Mouse (Mus musculus) urinary bladder, postnatal 36 days (tissue): ENCODE measurements around the gene Olfr66.

Experiments used
- DNase-seq, 2 experiments: peaks; one replicate each; pipeline ENCODE4 v3.0.0; 2022; ENCODE audit warnings: low spot score in 2 of 2, mixed read lengths in 1 of 2

The Olfr66 gene

GRCm38 (mm10) chr7:103886152-103886551 is at the start of gene Olfr66:
Olfr66 (minus strand) TSS chr7:103886252.
- no peak for DNase-seq

- no peak for DNase-seq
These were observed 48.2 kb upstream of the Olfr66 start, which contains the start of gene Olfr632 for GRCm38 (mm10) chr7:103934264-103934663. Olfr632 (plus strand) TSS chr7:103934347.

GRCm38 (mm10) chr7:103928525-103928924 is 42.5 kb upstream of the Olfr66 start, which contains the start of gene Olfr631:
Olfr631 (plus strand) TSS chr7:103928825.
- no peak for DNase-seq

GRCm38 (mm10) chr7:103915338-103915737 is 29.3 kb upstream of the Olfr66 start:
- no peak for DNase-seq

GRCm38 (mm10) chr7:103912969-103913511 is 27.0 kb upstream of the Olfr66 start:
- no peak for DNase-seq

- DNase-seq = no peak
These were observed 24.0 kb upstream of the Olfr66 start for GRCm38 (mm10) chr7:103910047-103910446.

- no peak for DNase-seq
These were observed 17.1 kb upstream of the Olfr66 start, which contains the start of gene Olfr65 for GRCm38 (mm10) chr7:103903187-103903586. Olfr65 (plus strand) TSS chr7:103903487.

GRCm38 (mm10) chr7:103894385-103894784 is 8.3 kb upstream of the Olfr66 start, which contains the start of gene Olfr64:
Olfr64 (minus strand) TSS chr7:103894485.
- DNase-seq = no peak

GRCm38 (mm10) chr7:103877093-103877492 is 9.0 kb downstream of the Olfr66 start:
- no peak for DNase-seq

- no peak for DNase-seq
These were observed 11.6 kb downstream of the Olfr66 start for GRCm38 (mm10) chr7:103874451-103874850.

- DNase-seq = no peak
These were observed 13.0 kb downstream of the Olfr66 start for GRCm38 (mm10) chr7:103873064-103873463.

GRCm38 (mm10) chr7:103870667-103871066 is 15.4 kb downstream of the Olfr66 start:
- DNase-seq = no peak

- no peak for DNase-seq
These were observed 20.3 kb downstream of the Olfr66 start for GRCm38 (mm10) chr7:103865716-103866115.

GRCm38 (mm10) chr7:103861531-103861930 is 24.5 kb downstream of the Olfr66 start:
- DNase-seq = no peak

- DNase-seq = peak; percentile 4 to 15
These were observed 25.2 kb downstream of the Olfr66 start for GRCm38 (mm10) chr7:103860855-103861254.

GRCm38 (mm10) chr7:103859076-103859475 is 27.0 kb downstream of the Olfr66 start:
- DNase-seq = no peak

- DNase-seq = no peak
These were observed 31.4 kb downstream of the Olfr66 start for GRCm38 (mm10) chr7:103854669-103855068.

GRCm38 (mm10) chr7:103853090-103853489 is 33.0 kb downstream of the Olfr66 start, which contains the start of gene Hbb-y:
Hbb-y (minus strand) TSS chr7:103853216.
- DNase-seq = no peak

- no peak for DNase-seq
These were observed 41.3 kb downstream of the Olfr66 start for GRCm38 (mm10) chr7:103844525-103845325.

GRCm38 (mm10) chr7:103843034-103843433 is 43.0 kb downstream of the Olfr66 start, which contains the start of gene Hbb-bh1:
Hbb-bh1 (minus strand) TSS chr7:103843164.
- DNase-seq = no peak

GRCm38 (mm10) chr7:103840268-103840667 is 45.8 kb downstream of the Olfr66 start, which contains the start of gene Hbb-bh2:
Hbb-bh2 (minus strand) TSS chr7:103840520.
- DNase-seq = no peak
